Mouse (Mus musculus) right cerebral cortex, postnatal 10 days (tissue): ENCODE results near the gene Raph1.
"Not testable (repeated sequence)": the region's sequence is repeated elsewhere in the genome, so short reads cannot be mapped to it uniquely, and the experiment has no call there.

Source experiments
- DNase-seq, 2 experiments: peaks; one replicate each; pipeline ENCODE4 v3.0.0; 2021; ENCODE audit warnings: low spot score in 2 of 2

The Raph1 gene

GRCm38 (mm10) chr1:60565270-60565920 lies 1.5 kb downstream of the Raph1 start:
- peak; percentile 27 to 41 for DNase-seq

GRCm38 (mm10) chr1:60564691-60565090 lies 2.2 kb downstream of the Raph1 start:
- DNase-seq = no peak

GRCm38 (mm10) chr1:60563021-60563420 lies 3.9 kb downstream of the Raph1 start:
- no peak for DNase-seq

GRCm38 (mm10) chr1:60543681-60544080 lies 23.2 kb downstream of the Raph1 start:
- DNase-seq = no peak

GRCm38 (mm10) chr1:60539272-60539671 lies 27.6 kb downstream of the Raph1 start:
- no peak for DNase-seq

- peak in 1 of 2 experiments; percentile 31 for DNase-seq
Observed at GRCm38 (mm10) chr1:60534932-60535331, 32.0 kb downstream of the Raph1 start.

GRCm38 (mm10) chr1:60530636-60531035 lies 36.3 kb downstream of the Raph1 start:
- no peak for DNase-seq

- DNase-seq = no peak
Observed at GRCm38 (mm10) chr1:60530107-60530506, 36.8 kb downstream of the Raph1 start.

- no peak for DNase-seq
Observed at GRCm38 (mm10) chr1:60510584-60510983, 56.3 kb downstream of the Raph1 start.

GRCm38 (mm10) chr1:60503456-60503855 lies 63.4 kb downstream of the Raph1 start:
- DNase-seq = no peak

GRCm38 (mm10) chr1:60493421-60493820 lies 73.5 kb downstream of the Raph1 start:
- no peak for DNase-seq

- no peak for DNase-seq
Observed at GRCm38 (mm10) chr1:60492404-60492803, 74.5 kb downstream of the Raph1 start.

- DNase-seq = no peak
Observed at GRCm38 (mm10) chr1:60490510-60490909, 76.4 kb downstream of the Raph1 start.

- no peak for DNase-seq
Observed at GRCm38 (mm10) chr1:60489660-60490059, 77.2 kb downstream of the Raph1 start.

- DNase-seq = no peak
Observed at GRCm38 (mm10) chr1:60488635-60489034, 78.3 kb downstream of the Raph1 start.

- no peak for DNase-seq
Observed at GRCm38 (mm10) chr1:60485649-60486048, 81.3 kb downstream of the Raph1 start.

GRCm38 (mm10) chr1:60482881-60483280 lies 84.0 kb downstream of the Raph1 start:
- no peak for DNase-seq

- DNase-seq = no peak
Observed at GRCm38 (mm10) chr1:60481561-60481960, 85.3 kb downstream of the Raph1 start.

- DNase-seq = no peak
Observed at GRCm38 (mm10) chr1:60470541-60470940, 96.4 kb downstream of the Raph1 start.

GRCm38 (mm10) chr1:60469491-60469890 lies 97.4 kb downstream of the Raph1 start:
- no peak for DNase-seq

GRCm38 (mm10) chr1:60460623-60461022 lies 106.3 kb downstream of the Raph1 start:
- DNase-seq = no peak

GRCm38 (mm10) chr1:60449896-60450295 lies 117.0 kb downstream of the Raph1 start:
- no peak for DNase-seq

- DNase-seq = no peak
Observed at GRCm38 (mm10) chr1:60447067-60447466, 119.8 kb downstream of the Raph1 start.

GRCm38 (mm10) chr1:60441438-60441837 lies 125.5 kb downstream of the Raph1 start:
- DNase-seq = not testable (repeated sequence)
